Mouse (Mus musculus) heart, embryonic 15.5 days (tissue): ENCODE data around the gene Il17d. TPM values are rescaled to one million over a fixed set of nuclear protein-coding genes. Genes with fewer than 3 reads are reported as not detected.

ENCODE experiments used
- ATAC-seq: fragments of 200-750 bp; cut with Nextera tagmentation; replicated peaks from 2 replicates; pipeline ENCODE4 v1.8.0; 2017; ENCODE audit warnings: low read depth, moderate TSS enrichment; ENCODE audit not compliant: insufficient number of reproducible peaks, insufficient read depth, low FRiP score
- H3K27ac ChIP-seq: fragments of 300-500 bp; sonication (generic); 2 replicates; pipeline ENCODE4 v1.5.1; 2015; ENCODE audit warnings: mild to moderate bottlenecking, inconsistent platforms
- H3K27me3 ChIP-seq: fragments of 300-500 bp; sonication (generic); 2 replicates; pipeline ENCODE4 v1.6.1; 2015; ENCODE audit warnings: inconsistent platforms
- H3K36me3 ChIP-seq: fragments of 300-500 bp; sonication (generic); 2 replicates; pipeline ENCODE4 v1.6.1; 2015; ENCODE audit warnings: mild to moderate bottlenecking, inconsistent platforms
- H3K4me1 ChIP-seq: fragments of 300-500 bp; sonication (generic); replicated peaks from 2 replicates; pipeline ENCODE4 v1.6.1; 2015; ENCODE audit warnings: inconsistent platforms
- H3K4me2 ChIP-seq: fragments of 300-500 bp; sonication (generic); 2 replicates; pipeline ENCODE4 v1.6.1; 2015; ENCODE audit warnings: inconsistent platforms, mild to moderate bottlenecking, moderate library complexity
- H3K4me3 ChIP-seq: fragments of 300-500 bp; sonication (generic); 2 replicates; pipeline ENCODE4 v1.5.1; 2015; ENCODE audit warnings: mild to moderate bottlenecking, inconsistent platforms
- H3K9ac ChIP-seq: fragments of 300-500 bp; sonication (generic); 2 replicates; pipeline ENCODE4 v1.6.1; 2015; ENCODE audit warnings: mild to moderate bottlenecking, inconsistent platforms
- H3K9me3 ChIP-seq: fragments of 300-500 bp; sonication (generic); replicated peaks from 2 replicates; pipeline ENCODE4 v1.6.1; 2016; ENCODE audit warnings: inconsistent platforms
- WGBS: fragments of 180-500 bp; shearing (Covaris S2); methylation state at CpG from one replicate; pipeline ENCODE4 v1.1.7; 2015; ENCODE audit warnings: mixed read lengths; 5-methylcytosine and 5-hydroxymethylcytosine counted together
- polyA plus RNA-seq: library from polyadenylated mRNA; unstranded; fragments of >200 nt; fragmentation: Nextera tagmentation; extraction: Ambion mirVana; gene quantifications from 2 replicates; pipeline ENCODE4 v1.2.1, GENCODE M21; 2015

The Il17d gene
- polyA plus RNA-seq, 1 experiment from 2014 or later = 2.1 TPM

GRCm38 (mm10) chr14:57554434-57554833, 29.9 kb downstream of the Il17d start:
- ATAC-seq = no peak
- Histone ChIP-seq H3K4me3 (no peak overlapping the region), H3K27ac (no peak overlapping the region), H3K9me3 (no peaks in the 10 kb centered on the region), H3K4me2 (no peak overlapping the region), H3K27me3 (no peaks in the 10 kb centered on the region), H3K4me1 (no peaks in the 10 kb centered on the region), H3K36me3 (no peaks in the 10 kb centered on the region), H3K9ac (no peak overlapping the region)
- 83% methylated on average over 5 of the region's 5 CpGs for WGBS

- H3K9ac ChIP-seq = no peak overlapping the region
- no peaks in the 10 kb centered on the region for H3K36me3 ChIP-seq
- no peaks in the 10 kb centered on the region for H3K4me1 ChIP-seq
- no peak overlapping the region for H3K27ac ChIP-seq
- no peak overlapping the region for H3K4me3 ChIP-seq
- no peaks in the 10 kb centered on the region for H3K27me3 ChIP-seq
- H3K9me3 ChIP-seq = no peaks in the 10 kb centered on the region
- 81% methylated on average over 7 of the region's 7 CpGs for WGBS
- no peak for ATAC-seq
- H3K4me2 ChIP-seq = no peak overlapping the region
Observed at GRCm38 (mm10) chr14:57555471-57556070, 31.0 kb downstream of the Il17d start.

GRCm38 (mm10) chr14:57556922-57557321, 32.3 kb downstream of the Il17d start:
- Histone ChIP-seq H3K27me3 (no peaks in the 10 kb centered on the region), H3K9me3 (no peaks in the 10 kb centered on the region), H3K4me2 (no peak overlapping the region), H3K27ac (no peak overlapping the region), H3K36me3 (no peaks in the 10 kb centered on the region), H3K4me1 (no peaks in the 10 kb centered on the region), H3K4me3 (no peak overlapping the region), H3K9ac (no peak overlapping the region)
- ATAC-seq = no peak
- 75% methylated on average over 1 of the region's 1 CpGs for WGBS

- Histone ChIP-seq H3K27me3 (no peaks in the 10 kb centered on the region), H3K4me1 (peaks cover 2% of the 10 kb centered on the region; the same call in 1 of the 2 replicates), H3K4me2 (no peak overlapping the region), H3K9me3 (no peaks in the 10 kb centered on the region), H3K27ac (no peak overlapping the region), H3K4me3 (no peak overlapping the region), H3K9ac (no peak overlapping the region), H3K36me3 (no peaks in the 10 kb centered on the region)
- no peak for ATAC-seq
- 89% methylated on average over 6 of the region's 6 CpGs for WGBS
Observed at GRCm38 (mm10) chr14:57565626-57566025, 41.0 kb downstream of the Il17d start.

GRCm38 (mm10) chr14:57571155-57572133, 46.9 kb downstream of the Il17d start, which contains the start of gene Eef1akmt1:
Gene Eef1akmt1 (minus strand): TSS chr14:57571612.
- H3K27me3 ChIP-seq = no peaks in the 10 kb centered on the region
- peak within 1 kb of the TSS; percentile 71 for H3K4me2 ChIP-seq
- peak within 1 kb of the TSS; percentile 78 for H3K4me3 ChIP-seq
- peak; percentile 99 for ATAC-seq
- H3K4me1 ChIP-seq = peaks cover 5% of the 10 kb centered on the region; the same call in 1 of the 2 replicates
- peaks cover 8% of the 10 kb centered on the region for H3K36me3 ChIP-seq
- no peaks in the 10 kb centered on the region for H3K9me3 ChIP-seq
- peak within 1 kb of the TSS; percentile 79 for H3K9ac ChIP-seq
- H3K27ac ChIP-seq = peak within 1 kb of the TSS; percentile 74
- WGBS = 7% methylated on average over 35 of the region's 35 CpGs

GRCm38 (mm10) chr14:57574792-57575587, 50.4 kb downstream of the Il17d start:
- ATAC-seq = no peak
- Histone ChIP-seq H3K9ac (no peak overlapping the region), H3K4me1 (peaks cover 5% of the 10 kb centered on the region; the same call in 1 of the 2 replicates), H3K9me3 (no peaks in the 10 kb centered on the region), H3K27ac (no peak overlapping the region), H3K4me3 (no peak overlapping the region), H3K27me3 (no peaks in the 10 kb centered on the region), H3K36me3 (peaks cover 16% of the 10 kb centered on the region), H3K4me2 (no peak overlapping the region)
- 69% methylated on average over 6 of the region's 6 CpGs for WGBS

GRCm38 (mm10) chr14:57576364-57577060, 51.9 kb downstream of the Il17d start:
- 87% methylated on average over 2 of the region's 2 CpGs for WGBS

GRCm38 (mm10) chr14:57591830-57592229, 67.3 kb downstream of the Il17d start:
- ATAC-seq = no peak
- H3K36me3 ChIP-seq = peaks cover 53% of the 10 kb centered on the region

More at GRCm38 (mm10) chr14:57576364-57577060, 51.9 kb downstream of the Il17d start:
- Histone ChIP-seq H3K27ac (no peak overlapping the region), H3K36me3 (peaks cover 18% of the 10 kb centered on the region), H3K27me3 (no peaks in the 10 kb centered on the region), H3K4me1 (no peaks in the 10 kb centered on the region), H3K9ac (no peak overlapping the region), H3K9me3 (no peaks in the 10 kb centered on the region), H3K4me3 (no peak overlapping the region), H3K4me2 (no peak overlapping the region)
- ATAC-seq = no peak

More at GRCm38 (mm10) chr14:57591830-57592229, 67.3 kb downstream of the Il17d start:
- H3K27me3 ChIP-seq = no peaks in the 10 kb centered on the region
- H3K9ac ChIP-seq = no peak overlapping the region
- H3K4me1 ChIP-seq = no peaks in the 10 kb centered on the region
- no peak overlapping the region for H3K4me2 ChIP-seq
- no peaks in the 10 kb centered on the region for H3K9me3 ChIP-seq
- 81% methylated on average over 3 of the region's 3 CpGs for WGBS
- no peak overlapping the region for H3K27ac ChIP-seq
- no peak overlapping the region for H3K4me3 ChIP-seq
